Mouse (Mus musculus) cerebellum, postnatal 4 days (tissue): ENCODE results near the gene Phf20.
A peak's percentile ranks its signal among the peaks of the same experiment; 100 is the strongest.
"Not testable (repeated sequence)": the region's sequence is repeated elsewhere in the genome, so short reads cannot be mapped to it uniquely, and the experiment has no call there.

Experiments used
- DNase-seq, 2 experiments: peaks; one replicate each; pipeline ENCODE4 v3.0.0; 2022; ENCODE audit warnings: low spot score in 2 of 2, mixed read lengths in 1 of 2

The Phf20 gene

DNA sequence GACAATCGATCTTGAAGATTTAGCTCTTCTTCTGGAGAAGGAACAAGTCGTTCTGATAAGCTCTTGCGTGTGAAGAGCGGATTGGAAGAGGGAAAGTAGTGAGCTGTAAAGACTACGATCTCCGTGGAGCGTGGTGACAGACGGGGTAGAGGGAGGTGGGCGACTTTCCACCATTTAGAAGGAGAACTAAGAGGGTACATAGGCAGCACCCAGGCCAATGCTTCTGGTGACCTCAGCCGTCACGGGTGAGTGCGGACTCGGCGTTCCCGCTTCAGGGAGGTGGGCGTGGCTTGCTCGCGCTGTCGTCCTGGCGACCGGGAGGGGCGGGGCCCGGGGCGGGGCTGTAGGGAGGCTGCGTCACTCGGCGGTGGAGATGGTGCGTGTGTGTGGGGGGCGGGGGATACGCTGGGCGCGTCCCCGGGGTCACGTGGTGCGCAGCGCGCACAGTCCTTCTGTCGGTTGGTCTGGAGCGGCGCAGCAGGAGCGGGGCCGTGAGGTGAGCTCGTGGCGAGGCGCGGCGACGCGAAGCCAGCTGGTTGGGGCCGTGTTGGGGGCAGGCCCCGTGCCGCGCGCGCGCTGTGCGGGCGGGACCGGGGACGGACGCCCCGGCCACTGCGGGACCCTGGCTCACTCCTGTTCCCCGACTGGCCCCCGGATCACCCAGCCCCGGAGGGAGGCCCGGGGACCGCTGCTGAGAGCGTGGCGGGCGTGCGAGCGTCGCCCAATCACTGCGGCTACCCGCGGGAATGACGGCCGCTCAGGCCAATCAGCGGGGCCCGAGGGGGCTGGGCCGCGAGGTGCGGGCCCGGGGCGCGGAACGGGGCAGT is at the start of gene Phf20:
Phf20 (plus strand) TSS at position 165 of the 827 bp plus-strand sequence.
- DNase-seq: peak; percentile 98

DNA sequence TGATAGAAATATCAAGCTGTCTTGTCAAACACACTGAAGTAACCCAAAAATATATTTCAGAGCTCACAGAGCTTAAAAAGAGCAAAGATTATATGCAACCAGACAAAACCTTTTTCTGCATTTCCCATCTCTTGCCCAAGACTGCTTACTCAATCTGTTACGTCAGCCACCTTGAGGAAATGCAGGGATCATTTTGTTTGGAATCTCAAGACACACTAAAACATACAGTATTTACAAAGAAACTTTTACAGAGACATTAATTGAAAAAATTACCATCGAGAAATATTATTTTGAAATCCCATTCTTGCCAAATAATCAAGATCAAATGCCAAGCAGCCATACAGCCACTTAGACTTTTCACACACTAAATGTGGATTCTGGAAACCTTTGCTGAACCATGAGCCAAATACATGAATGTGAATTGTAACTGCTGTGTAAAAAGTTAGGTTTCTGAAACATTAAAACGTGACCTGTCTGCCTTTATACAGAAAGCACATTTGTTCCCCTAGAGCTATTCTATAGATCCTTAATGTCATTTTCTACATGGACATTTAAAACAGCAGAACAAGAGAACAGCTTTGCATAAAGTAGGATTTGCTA is 48.9 kb upstream of the Phf20 start:
- no peak for DNase-seq

DNA sequence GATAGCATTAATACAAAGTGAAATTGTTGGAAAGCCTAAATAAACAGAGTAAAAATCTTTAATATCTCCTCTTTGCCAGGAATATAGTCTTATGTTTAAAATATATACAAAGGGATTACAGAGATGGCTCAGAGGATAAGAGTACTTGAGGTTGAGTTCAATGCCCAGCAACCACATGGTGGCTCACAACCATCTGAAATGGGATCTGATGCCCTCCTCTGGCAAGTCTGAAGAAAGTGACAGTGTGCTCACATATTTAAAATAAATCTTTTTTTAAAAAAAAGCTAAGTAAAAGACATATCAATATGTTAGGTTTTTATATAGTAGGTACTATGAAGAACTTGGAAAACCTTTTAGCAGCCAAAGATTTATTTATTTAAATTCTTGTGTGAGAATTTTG is 44.7 kb upstream of the Phf20 start:
- no peak for DNase-seq

DNA sequence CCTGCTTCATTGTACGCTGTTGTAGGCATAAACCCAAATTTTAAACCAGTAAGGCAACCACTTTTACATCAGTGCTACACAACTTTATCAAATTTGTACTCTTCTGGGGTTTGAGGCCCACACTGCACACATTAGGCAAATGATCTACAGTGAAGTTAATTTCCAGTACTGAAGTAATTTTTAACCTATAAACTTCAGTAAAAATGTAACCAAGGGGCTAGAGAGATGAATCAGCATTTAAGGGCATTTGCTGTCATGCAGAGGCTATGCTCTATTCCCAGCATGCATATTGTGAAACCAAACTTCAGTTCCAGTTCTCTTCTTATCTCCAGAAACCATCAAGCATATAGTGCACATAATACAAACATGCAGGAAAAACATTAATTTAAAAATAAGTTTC is 30.8 kb upstream of the Phf20 start:
- no peak for DNase-seq

DNA sequence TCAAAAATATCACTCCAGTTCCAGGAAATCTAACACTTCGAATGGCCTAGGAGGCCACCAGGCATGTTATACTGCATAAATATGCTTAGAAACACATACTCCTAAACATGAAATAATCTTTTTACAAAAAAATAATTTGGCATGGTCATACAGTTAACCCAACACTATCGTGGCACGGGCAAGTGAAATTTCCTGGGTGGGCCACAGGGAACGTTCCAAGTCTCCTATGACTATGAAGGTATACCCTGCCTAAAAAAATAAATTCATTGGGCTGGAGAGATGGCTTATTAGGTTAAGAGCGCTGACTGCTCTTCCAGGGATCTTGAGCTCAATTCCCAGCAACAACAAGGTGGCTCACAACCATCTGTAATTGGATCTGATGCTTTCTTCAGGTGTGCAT is 29.7 kb upstream of the Phf20 start:
- no peak for DNase-seq

DNA sequence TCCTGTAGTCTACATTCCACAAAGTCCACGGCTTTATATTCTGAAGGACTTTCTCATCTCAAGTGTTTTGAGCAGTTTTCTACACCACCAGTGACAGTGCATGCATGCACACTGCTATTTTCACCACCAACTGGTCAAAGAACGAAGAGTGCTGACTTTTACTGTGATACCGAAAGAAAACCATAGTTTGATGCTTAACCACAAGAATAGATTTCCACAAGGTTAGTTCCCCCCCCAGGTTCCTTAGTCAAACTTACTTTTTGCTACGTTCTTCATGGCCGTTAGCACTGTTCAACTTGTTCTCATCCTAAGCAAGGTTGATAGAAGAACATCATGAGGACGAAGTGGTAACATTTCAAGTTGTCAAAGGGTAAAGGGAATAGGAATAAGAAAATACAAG is 19.2 kb upstream of the Phf20 start:
- no peak for DNase-seq

DNA sequence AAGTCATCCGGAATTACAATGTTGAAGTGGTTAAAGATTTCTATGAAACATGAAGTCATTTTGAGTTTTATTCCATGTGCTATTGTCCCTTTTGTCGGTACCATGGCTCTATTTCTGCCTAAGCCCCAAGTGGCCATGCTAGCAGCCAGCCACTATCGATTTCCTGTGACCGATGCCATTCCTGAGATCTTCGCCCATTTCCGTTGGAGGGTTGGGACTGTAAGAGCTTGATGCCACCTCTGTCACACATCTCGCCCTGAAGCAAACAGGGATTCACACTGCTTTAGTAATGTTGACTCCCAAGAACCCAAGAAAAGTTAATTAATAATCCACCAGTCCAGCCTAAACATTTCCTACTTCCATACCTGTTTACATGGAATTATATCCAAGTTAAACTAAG is 18.6 kb upstream of the Phf20 start:
- no peak for DNase-seq

DNA sequence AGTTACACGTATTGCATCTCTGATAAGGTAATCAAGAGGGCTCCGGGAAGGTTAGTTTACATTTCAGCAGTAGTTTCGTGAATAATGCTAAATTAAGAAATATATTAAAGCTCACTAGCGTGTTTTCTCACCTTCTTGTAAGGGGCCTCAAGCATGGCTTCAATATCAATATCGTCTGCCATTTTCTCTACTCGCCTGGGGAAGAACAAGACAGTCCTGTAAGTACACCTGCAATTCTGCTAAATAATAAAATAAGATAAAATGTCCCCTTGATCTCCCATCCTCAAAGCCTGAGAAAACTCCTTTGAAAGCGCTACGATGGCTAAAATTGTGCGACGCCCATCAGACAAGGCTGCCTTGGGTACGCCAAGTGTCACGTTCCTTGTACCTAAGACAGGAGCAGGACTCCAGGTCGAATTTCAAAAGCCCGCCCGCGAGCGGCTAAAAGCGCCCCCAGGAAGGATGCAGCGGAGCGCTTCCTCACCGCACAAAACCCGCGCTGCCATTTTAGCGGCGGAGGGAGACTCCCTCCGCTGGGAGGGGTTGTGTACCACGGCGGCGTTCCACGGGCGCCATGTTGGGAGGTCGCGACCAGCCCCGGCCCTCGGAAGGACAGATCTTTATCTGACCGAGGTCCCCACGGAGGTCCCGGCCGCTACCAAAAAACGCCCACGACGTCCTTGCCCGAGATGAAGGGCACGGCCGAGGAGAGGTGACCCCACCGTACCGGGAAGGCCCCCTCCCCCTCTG is 17.0 kb upstream of the Phf20 start:
- peak; percentile 61 to 75 for DNase-seq

DNA sequence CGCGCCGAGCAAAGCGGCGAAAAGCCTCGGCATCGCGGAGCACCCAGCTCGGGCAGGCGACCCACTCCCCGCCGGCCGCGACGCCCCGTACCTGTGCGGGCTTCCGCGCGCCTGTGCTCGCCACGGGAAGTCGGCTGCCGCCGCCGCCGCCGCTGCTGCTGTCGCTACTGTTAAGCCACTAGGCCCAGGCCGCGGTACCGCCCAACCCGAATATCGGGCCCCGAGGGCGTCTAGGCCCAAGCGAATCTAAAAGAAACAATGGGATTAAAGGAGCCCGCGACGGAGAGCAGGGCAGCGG is 16.5 kb upstream of the Phf20 start:
- DNase-seq: no peak

DNA sequence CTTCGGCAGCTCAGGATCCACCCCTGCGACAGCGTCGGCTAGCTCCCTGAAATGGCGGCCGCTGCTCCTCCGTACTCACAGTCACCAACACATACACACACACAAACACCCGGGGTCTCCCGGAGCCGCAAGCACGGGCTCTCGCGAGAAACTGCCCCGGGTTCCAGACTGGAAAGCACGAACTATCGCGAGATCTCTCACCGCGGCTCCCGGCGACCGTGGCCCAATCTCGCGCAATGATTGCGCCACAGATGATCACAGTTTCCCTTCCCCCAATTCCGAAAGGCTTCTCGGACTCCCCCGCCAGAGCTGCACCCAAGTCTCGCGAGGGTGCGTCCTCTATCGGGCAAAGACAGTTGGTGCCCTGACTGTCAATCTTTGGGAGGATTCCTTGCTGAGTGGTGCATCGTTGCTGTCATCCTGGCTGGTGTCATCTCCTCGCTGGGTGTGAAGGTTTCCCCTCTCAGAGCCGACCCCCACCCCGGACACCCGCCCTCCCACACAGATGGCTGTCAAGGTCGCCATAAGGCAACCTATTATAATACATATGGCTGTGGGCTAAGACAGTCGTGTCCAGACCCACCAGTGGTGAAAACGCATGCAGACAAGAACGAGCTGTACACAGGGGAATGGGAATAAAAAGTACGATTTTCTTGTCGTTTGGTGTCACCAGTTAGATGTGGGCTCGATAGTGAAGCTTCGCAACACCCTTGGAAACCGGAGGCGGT is 16.0 kb upstream of the Phf20 start, which contains the start of gene Rbm39:
Rbm39 (minus strand) TSS at position 145 of the 728 bp plus-strand sequence.
- peak; percentile 99 to 100 for DNase-seq

DNA sequence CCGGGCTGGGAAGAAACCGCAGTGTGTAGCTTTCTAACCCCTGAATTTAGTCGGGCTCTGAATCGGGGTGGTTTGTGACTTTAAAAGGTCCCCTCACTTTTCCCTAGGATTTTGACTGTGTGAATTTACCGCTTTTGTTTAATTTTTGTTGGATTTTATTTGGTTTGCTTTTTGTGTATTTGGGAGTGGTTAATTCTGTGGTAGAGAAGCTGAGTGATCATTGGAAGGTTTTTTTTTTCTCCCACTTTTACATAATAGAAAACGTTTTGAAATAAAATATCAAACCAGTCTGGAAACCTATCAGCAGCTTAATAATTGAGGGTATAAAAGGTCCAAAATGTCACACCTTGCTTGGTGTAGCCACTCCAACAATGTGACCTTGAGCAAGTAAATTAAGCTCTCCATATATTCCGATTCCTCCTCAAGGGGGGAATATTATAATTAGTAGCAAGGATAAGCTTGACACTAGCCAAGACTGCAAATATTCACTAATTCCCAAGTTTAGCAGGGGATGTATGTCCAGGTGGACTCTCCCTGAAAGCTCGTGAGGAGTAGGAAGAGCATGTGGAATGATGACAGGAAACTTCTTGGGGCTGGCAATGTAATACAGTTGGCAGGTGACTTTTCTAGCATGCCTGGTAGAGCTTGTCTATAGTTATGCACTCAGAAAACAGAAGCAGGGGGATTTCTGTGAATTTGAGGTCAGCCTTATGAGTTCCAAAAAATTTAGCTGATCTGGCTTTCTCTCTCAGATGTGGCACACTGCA is 15.3 kb upstream of the Phf20 start:
- DNase-seq: no peak

DNA sequence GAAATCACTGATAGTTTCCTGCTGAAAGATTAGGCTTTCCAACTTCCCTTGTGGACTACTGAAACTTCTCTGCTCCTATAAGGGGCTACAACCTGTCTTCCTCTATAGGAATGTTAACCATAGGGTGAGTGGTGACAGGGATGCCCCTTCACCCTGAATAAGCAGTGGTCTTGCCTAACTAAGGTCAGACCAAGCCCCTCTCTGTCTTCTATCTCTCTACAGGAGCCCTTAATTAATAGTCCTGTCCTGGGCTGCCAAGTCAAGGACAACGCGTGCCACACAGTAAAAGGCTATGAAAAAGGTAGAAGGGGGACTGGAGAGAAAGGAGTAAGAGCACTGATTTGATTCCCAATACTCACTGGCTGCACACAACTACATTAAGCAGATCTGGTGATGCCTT is 14.7 kb upstream of the Phf20 start:
- no peak for DNase-seq

DNA sequence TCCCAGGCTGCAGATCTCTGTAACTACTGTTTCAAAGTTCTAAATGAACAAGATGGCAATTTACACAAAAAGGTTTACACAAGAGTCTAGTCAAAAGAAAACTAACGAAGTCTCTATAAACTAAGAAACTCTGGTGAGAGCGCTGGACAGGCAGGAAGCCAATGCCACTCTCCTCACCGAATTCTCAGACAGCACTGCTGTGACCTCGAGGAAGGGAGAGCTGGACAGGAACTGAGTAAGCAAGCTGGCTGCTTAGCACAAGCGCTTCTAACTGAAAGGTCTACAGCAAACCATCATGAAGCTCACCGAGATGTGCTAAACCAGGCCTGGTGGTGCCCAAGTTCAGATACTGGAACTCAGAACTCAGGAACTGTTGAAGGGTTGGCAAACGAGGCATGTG is 7.0 kb upstream of the Phf20 start:
- not testable (repeated sequence) for DNase-seq

DNA sequence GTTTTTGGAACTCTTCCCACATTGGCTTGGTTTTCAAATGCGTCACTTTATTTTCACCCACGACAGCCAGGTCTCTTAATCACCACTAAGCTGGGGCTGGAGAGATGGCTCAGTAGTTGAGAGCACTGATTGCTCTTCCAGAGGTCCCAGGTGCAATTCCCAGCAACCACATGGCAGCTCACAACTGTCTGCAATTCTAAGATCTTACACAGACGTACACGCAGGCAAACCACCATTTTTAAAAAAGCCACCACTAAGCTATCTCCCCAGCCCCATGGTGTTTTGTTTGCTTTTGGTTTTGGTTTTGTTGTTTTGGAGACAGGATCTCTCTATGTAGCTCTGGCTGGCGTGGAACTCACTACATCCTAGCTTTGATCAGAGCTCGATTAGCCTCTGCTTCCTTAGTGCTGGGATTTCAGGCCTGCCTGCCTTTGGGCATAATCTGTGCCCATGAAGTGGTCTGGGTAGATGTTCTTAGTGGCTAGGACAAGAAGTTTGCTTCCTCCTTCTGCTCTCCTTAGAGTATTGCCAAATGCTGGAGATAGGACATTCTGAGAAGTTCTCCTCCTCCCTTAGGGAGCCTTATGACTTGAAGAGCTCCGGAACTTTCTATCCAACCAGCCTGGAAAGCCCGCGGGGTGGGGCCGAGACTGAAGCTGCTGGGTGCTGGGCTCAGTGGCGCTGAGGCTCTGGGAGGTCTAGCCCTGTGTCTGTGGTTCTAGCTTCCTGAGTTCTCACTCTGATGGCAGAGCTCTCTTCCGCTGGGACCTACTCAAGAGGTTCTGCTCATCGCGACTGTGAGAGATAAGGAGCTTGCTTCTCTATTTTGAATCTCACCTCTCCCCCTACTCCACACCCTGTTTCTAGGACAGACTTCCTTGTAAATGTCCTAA is 6.0 kb upstream of the Phf20 start:
- DNase-seq: no peak

DNA sequence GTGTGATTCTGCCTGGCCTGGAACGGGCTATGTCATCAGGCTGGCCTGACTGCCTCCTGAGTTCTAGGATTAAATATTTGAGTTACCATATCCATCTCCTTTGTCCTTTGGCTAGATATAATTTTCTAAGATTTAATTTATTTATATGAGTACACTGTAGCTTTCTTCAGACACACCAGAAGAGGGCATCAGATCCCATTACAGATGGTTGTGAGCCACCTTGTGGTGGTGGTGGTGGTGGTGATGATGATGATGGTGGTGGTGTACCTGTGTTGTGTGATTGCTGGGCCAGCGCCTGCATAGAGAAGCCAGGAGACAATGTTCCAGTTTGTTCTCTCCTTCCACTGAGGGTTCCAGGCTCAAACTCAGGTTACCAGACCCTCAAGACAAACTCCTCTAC is 4.7 kb upstream of the Phf20 start:
- DNase-seq: no peak

DNA sequence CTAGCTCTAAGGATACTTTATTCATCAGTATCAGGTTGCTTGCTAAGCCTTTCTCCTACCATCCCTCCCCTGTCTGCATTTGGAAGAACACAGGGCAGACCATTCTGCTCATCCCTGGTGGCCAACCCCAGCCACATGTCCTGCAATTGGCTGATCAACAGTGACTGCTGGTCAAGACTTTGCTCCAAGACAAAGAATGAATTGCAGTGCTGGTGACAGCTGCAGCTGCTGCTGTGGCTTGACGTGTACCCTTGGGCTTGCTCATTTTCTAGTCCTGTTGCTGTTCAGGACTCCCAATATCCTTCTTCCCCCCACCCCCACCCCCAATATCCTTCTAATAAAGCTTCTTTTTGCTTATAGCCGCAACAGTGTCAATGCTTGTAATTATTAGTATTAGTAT is 4.2 kb upstream of the Phf20 start:
- no peak for DNase-seq

DNA sequence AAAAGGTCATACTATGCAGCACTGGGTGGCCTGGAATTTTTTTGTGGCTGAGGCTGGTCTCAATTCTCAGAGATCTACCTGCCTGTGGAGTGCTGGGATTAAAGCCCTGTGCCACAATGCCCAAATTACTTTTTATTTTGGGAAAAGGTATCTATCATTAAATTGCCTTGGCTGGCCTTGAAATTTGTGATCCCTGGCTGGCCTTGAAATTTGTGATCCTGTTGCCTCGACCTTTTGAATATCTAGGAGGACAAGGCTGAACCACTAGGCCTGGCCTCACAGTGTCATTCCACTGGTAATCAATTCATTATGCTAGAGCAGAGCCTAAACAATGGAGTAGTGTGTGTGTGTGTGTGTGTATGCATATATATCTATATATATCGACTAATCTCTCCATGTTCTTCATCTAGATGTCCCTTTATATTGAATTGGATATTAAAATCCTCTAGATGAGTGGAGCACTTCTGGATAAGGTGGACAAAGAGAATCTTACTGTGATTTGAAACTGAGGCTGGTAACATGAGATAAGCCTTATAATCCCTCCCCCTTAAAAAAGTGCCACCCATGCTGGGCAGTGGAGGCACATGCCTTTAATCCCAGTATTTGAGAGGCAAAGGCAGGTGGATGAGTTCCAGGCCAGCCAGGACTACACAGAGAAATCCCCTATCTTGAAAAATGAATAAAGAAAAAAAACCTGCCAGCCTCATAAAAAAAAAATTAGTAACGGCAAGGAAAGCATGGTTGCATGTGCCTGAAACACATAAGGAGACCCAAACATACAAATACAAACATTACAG is 3.0 kb upstream of the Phf20 start:
- DNase-seq: no peak

DNA sequence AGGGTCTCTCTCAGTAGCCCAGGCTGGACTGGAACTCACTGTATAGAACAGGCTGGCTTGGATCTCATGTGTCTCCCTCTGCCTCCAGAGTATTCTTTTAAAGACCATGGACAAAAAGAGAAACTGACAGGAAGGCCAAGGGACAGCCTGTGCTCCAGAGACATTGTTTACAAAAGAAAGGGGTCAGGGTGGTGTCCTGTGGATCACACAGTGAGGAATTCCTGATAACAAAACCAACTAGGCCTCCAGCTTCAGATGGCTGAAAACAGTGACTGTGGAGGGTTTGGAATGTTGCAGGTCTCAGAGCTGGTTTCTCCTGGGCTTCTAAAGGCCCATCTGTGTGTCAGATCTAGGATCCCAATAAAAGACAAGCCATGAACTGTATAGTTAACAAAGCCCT is 1.7 kb upstream of the Phf20 start:
- DNase-seq: no peak

DNA sequence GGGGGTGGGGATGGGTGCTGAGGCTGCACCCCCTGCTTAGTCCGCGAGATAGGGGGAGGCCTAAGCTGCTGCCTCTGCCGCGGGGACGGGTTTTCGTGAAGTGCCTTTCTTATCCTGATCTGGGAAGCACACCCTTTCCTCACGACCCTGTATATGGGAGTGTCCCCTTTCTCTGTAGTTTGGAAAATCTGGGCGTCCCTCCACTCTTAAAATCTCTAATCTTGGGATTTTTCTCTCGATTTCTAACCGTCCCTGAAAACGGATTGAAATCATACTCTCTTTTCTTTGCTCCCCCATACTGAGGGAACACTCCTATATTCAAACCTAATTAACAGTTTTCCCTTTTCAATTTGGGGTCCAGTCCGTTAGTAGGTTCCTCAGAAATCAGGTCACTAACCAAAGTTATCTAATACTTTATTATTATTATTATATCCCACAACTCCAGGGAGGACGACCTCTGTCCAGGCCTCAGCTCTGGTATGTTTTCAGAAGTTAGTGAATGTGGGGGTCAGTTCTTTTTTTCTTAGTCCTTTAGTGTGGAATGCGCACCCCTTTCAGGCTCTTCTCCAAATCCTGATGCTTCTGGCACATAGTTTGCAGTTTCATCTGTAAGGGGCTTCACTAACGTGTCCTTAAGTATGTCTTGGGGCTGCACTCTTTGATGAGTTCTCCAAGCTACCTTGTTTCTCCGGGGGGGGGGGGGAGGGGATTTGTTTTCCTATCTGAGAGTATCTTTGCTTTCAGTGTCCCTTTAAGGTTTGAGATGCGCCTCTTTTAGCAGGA is 1.1 kb downstream of the Phf20 start:
- DNase-seq: no peak
